Mouse (Mus musculus): ENCODE measurements at regions not wholly inside any gene's neighbourhood (a gene's known extent, or its start where the extent isn't known, plus 50 kb on each side); places are given as distances from the start of the nearest gene placed in this dataset.

GRCm38 (mm10) chr10:9044746-9045370 lies 159.0 kb upstream of the Sash1 start:
- ATAC-seq (replicated peaks; ENCODE audit: insufficient number of reproducible peaks, low FRiP score, low TSS enrichment, poor library complexity, severe bottlenecking) = no peak

DNA sequence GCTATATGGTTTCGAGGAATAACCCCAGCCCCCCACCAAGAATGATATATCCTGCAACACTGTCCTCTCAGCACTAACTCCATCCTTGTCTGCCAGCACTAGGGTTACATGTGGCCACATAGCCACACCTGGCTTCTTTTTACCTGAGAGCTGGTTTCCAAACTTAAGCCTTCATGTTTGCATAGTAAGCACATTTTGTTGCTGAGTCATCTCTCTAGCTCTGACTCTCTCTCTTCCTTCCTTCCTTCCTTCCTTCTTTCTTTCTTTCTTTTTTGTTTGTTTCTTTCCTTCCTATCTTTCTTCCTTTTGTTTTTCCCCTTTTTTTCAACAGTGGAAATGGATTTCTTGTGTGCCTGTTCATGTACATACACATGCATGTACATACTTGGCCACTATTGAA lies 157.6 kb upstream of the Sash1 start:
- no peak for ATAC-seq (replicated peaks; ENCODE audit: insufficient number of reproducible peaks, low FRiP score, low TSS enrichment, poor library complexity, severe bottlenecking)

DNA sequence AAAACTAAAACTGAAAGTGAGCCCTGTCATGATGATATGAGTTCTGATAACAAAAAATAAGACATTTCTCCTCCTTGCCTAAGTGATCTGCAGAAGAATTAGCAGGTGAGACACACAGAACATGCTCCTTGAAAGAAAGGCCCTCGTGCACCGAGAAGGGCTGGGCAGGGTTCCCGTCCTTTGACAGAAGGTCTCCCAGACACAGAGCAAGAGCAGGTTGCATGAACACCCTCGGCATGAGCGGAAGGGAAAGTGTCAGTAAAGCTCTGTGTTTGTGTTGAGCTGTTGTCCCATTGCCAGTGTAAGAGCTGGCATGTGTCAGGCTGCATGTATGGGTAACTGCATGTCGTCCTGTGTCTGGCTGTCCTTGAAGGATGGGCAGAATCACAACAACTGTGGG lies 144.6 kb upstream of the Sash1 start:
- ATAC-seq (replicated peaks; ENCODE audit: insufficient number of reproducible peaks, low FRiP score, low TSS enrichment, poor library complexity, severe bottlenecking) = no peak

DNA sequence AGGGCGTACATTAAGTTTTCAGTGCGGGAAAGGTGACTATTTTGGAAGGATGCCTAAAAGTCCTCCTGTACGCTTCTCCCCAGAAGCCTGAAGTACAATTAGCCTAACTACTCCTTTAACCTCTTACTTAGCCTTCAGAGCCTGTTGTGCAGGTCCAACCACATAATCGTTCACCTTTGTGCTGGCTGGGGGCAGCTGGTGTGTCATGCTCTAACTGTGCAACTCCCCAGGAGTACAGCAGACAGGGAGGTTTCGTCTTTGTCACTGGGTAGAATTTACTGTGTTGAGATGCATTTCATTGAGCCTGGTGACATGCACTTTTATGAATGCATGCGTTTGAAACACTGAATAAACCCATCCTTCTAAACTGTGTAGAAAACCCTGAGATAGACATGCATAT lies 143.6 kb upstream of the Sash1 start:
- no peak for ATAC-seq (replicated peaks; ENCODE audit: insufficient number of reproducible peaks, low FRiP score, low TSS enrichment, poor library complexity, severe bottlenecking)

DNA sequence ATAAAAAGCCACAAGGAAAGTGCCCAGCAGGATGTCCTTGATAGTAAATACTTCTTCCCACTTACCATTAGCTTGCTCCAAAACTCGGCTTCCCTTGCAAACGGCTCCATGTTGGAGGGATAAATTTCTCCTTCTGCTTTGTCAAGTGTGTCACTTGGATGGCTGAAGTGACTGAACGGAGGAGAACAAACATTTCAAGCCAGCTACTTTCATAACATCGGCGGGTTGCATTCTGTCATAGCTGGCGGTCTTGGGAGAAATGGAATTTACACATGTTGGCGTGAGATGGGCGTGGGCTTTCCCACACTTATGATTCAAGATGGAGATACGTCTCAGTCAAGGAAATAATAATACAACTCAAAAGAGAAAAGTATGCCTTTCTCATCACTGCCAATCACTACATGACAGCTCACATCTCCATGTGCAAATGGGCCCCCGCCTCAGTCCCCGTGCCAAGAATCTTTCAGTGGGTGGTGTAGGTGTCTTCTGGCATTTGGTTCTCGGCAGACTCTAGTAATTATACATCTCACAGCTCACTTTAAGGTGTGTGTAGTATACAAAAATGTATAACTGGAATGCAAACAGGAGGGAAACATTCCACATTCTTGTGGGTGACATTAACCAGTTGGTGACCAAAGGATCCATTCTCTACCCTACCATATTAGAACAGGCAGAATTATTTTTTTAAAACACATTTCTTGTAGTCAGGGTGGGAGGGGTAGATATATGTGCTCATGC lies 141.4 kb upstream of the Sash1 start:
- ATAC-seq (replicated peaks; ENCODE audit: insufficient number of reproducible peaks, low FRiP score, low TSS enrichment, poor library complexity, severe bottlenecking) = no peak

DNA sequence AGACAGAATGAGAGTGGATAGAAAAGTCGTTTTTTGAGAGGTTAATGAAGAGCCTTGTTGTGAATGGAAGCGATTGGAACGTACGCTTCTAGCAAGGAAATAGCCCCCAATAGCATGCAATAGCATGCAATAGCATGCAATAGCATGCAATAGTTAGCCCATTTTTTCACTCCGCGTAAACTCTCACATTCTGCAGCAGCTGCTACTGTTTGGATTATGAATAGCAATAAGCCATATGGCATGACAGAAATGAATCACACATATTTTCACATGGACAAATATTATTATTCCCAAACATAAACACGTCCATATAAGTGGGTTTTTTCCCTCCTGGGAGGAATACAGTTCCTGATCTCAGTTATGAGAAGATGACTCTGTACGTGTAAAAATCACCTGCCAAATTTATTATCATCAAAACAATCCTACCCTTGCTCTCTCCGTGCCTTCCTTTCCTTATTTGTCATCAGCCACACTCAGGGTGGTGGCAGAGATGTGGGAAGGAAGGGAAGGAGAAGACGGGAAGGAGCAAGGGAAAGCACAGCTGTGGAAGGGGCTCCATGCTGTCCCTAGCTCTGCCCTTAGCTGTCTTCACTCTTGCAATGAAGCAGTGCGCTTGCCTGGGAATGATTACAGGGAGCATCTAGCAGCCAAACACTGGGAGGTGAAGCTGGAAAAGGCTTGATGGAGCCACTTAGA lies 129.1 kb upstream of the Sash1 start:
- ATAC-seq (replicated peaks; ENCODE audit: insufficient number of reproducible peaks, low FRiP score, low TSS enrichment, poor library complexity, severe bottlenecking) = no peak

DNA sequence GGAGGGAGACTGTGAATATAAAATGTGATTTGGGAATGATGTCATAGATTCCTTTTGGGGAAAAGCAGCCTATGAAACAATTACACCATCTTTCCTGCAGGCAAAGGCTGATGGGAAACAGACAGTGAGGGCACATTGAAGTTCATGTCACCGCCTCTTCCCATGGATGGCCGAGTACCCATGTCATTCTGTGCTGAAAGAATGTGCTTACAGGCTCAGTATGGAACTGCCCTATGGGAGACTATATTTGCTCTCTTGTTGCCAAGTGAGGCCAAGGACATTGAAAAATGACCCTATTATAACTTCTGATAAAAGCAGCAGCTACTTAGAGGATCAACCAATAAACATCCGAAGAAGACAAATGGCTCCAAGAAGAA lies 127.7 kb upstream of the Sash1 start:
- ATAC-seq (replicated peaks; ENCODE audit: insufficient number of reproducible peaks, low FRiP score, low TSS enrichment, poor library complexity, severe bottlenecking) = no peak

DNA sequence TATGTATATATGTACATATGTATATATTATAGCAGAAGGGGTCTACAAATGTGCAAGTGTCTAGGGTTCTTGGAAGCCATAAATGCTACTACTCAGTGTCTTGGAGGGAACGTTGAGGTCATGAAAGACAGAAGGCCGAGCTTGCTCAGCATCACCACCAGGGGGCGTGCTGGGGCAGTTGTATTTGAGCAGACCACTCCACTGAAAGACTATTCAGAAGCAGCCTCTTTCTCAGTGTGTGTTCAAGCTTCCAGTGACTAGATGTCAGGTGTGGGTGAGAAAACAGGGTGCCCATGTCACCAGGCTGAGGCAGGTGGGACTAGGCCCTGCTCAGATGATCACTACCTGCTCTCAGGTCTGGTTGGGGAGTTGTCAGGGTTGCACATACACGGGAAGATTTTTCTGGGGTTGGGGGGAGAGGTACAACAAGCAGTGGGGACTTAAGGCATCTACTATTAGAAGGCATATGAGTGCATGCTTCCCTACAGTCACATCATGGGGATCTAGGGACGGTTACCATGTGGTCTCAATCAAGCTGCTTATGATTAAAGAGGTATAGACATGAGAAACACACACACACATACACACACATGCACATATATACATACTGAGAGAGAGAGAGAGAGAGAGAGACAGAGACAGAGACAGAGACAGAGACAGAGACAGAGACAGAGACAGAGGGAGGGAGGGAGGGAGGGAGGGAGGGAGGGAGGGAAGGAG lies 127.1 kb upstream of the Sash1 start:
- ATAC-seq (replicated peaks; ENCODE audit: insufficient number of reproducible peaks, low FRiP score, low TSS enrichment, poor library complexity, severe bottlenecking) = no peak

- ATAC-seq (replicated peaks; ENCODE audit: insufficient number of reproducible peaks, low FRiP score, low TSS enrichment, poor library complexity, severe bottlenecking) = no peak
Observed at GRCm38 (mm10) chr10:9011906-9012305, 126.0 kb upstream of the Sash1 start.

DNA sequence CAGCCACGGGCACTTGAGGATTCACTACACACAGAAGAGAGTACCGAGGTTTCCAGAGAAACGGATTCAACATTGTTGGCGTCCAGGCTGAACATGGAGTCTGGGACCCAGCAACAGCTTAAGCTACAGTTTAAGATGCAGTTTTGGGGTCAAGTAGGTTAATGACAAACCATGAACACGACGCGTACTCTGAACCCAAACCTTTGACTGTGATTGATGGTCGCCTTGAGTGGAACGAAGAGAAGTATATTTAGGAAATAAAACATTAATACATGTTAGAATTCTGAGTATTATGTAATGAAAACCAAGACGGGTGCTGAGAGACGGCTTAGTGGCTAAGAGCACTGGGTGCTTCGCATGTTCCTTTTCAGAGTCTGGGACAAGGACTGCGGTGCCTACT lies 124.3 kb upstream of the Sash1 start:
- ATAC-seq (replicated peaks; ENCODE audit: insufficient number of reproducible peaks, low FRiP score, low TSS enrichment, poor library complexity, severe bottlenecking) = no peak

GRCm38 (mm10) chr10:9005140-9005909 lies 119.5 kb upstream of the Sash1 start:
- ATAC-seq (replicated peaks; ENCODE audit: insufficient number of reproducible peaks, low FRiP score, low TSS enrichment, poor library complexity, severe bottlenecking) = no peak

DNA sequence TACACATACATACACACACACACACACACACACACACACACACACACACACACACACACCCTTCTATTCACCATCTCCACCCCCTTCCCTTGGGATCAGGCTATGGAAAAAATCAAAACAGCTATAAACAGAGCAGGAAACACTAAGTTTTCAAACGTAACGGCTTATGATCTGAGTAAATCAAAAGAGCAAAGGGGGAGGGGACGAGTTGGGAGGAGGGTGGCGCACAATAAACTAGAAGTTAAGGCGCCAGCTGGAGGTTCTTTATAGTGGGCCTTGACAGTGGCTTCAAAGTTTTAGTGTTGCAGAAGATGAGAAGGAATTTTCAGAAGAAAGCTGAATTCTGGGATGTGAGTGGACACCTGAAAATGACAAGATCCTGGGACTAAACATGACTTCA lies 116.4 kb upstream of the Sash1 start:
- no peak for ATAC-seq (replicated peaks; ENCODE audit: insufficient number of reproducible peaks, low FRiP score, low TSS enrichment, poor library complexity, severe bottlenecking)

DNA sequence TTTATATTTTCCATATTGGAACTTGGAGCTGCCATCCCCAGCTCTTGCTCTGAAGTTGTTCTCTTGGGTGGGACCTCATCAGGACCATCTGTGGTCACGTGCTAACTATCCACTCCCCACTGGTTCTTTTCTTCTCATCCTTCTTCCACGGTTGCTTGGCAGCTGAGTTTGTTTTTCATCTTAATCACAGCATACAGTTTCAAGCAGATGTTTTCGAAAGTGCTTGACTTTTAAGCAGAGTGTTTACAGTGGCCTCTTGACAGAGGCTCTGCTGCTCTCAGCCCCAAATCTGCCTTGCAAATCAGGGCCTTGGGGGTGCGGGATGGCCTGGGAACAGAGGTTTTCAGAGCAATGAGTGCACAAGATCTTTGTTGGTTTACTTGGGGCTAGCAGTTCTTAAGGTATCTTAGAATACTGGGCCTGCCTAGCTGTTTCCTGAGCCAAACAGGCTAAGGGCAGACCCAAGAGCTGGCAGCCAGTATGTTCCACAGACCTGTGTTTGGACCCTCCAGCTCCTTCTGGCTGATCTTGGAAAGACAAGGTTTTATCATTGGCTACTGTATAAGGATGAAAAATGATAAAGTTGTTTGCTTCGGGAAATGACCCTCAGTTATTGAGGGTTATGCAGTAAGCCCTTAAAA lies 113.0 kb upstream of the Sash1 start:
- ATAC-seq (replicated peaks; ENCODE audit: insufficient number of reproducible peaks, low FRiP score, low TSS enrichment, poor library complexity, severe bottlenecking) = no peak

DNA sequence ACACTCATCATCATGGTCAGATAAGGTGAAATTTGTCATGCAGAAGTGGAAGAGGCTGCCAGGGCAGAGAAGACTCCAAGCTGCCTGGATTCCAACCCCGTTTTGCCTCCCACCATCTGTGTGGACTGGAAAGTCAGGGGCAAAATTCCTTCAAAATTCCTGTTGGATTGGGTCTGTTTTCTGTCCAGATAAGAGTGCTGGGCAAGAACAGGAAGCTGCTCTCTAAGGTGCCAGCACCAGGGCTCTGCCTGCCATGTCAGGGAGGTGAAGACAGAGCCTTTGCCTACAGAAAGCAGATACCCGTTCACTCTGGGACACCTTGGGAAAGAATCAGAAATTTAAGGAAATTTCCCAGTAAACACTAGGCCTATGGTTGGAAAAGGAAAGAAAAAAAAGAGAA lies 112.5 kb upstream of the Sash1 start:
- no peak for ATAC-seq (replicated peaks; ENCODE audit: insufficient number of reproducible peaks, low FRiP score, low TSS enrichment, poor library complexity, severe bottlenecking)

GRCm38 (mm10) chr10:8995097-8995496 lies 109.2 kb upstream of the Sash1 start:
- ATAC-seq (replicated peaks; ENCODE audit: insufficient number of reproducible peaks, low FRiP score, low TSS enrichment, poor library complexity, severe bottlenecking) = no peak

DNA sequence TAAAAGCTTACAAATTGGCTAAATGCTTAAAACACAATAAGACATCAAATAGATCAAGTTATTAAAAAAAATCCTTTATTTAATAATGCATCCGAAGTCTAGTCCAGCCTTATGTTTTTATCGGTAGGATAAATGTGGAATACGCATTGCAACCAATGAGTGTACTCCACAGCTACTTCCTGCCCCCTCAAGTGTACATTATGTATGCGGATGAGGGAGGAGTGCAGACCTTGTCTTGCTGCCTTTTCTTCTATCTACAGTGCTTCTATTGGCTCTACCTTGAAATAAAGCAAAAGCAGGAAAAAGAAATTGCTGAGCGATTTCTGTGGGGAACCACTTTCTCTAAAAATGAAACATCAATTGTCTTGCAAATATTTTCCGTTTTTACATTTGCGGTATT lies 100.5 kb upstream of the Sash1 start:
- no peak for ATAC-seq (replicated peaks; ENCODE audit: insufficient number of reproducible peaks, low FRiP score, low TSS enrichment, poor library complexity, severe bottlenecking)

DNA sequence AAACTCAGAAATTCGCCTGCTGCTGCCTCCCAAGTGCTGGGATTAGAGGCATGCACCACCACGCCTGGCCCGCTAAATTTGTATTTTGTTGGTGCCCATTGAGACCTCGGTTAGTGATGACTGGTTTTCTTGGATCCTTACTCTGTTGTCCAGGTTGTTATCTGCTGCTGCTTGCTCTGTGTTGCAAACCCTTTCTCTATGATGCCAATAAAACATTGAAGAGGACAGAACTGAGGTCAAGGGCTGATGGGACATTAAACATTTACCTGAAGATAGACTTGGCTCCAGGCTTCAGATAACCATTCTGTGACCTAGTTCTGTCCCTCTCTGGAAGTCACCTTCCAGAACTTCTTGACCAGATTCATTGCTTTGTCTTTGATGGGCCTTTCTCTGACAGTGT lies 97.5 kb upstream of the Sash1 start:
- ATAC-seq (replicated peaks; ENCODE audit: insufficient number of reproducible peaks, low FRiP score, low TSS enrichment, poor library complexity, severe bottlenecking) = no peak

- no peak for ATAC-seq (replicated peaks; ENCODE audit: insufficient number of reproducible peaks, low FRiP score, low TSS enrichment, poor library complexity, severe bottlenecking)
Observed at GRCm38 (mm10) chr10:8980568-8980967, 94.7 kb upstream of the Sash1 start.
